Mouse (Mus musculus): ENCODE measurements around the gene Akap14. TPM values are rescaled to one million over a fixed set of nuclear protein-coding genes. Genes with fewer than 3 reads are reported as not detected.
A peak's percentile ranks its signal among the peaks of the same experiment; 100 is the strongest.
"Not testable (repeated sequence)": the region's sequence is repeated elsewhere in the genome, so short reads cannot be mapped to it uniquely, and the experiment has no call there.

Gene Akap14
- total and polyA plus RNA-seq, 3 experiments = 0.08 TPM; not detected in 2

DNA sequence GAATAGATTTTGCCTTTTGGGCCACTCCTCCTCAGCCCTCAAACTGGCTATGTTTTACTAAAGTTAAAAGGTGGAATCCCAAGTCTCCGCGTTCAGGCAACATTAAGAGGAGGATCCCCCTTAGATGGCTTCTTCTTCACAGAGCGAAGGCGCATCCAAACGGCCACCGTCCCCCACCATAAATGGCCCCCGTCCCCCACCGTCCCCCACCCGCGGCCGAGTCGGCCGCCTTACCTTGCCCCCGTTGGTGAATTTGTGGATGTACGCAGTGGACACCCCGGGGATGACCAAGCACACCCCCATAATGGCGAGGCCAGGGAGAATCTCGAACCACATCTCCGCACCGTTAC is 22.1 kb upstream of the Akap14 start:
- TF ChIP-seq POLR2A (IDR thresholded peaks at IDR 0.05; ENCODE audit: insufficient read depth, low read depth, low read length) = no peak
- no peak for TF ChIP-seq EP300 (IDR thresholded peaks at IDR 0.05; ENCODE audit: insufficient read depth, low read depth, low read length)
- TF ChIP-seq CTCF (IDR thresholded peaks at IDR 0.05) = no peak
- H3K79me2 ChIP-seq (replicated peaks; ENCODE audit: control insufficient read depth, insufficient read depth, low read length) = no peaks in the 10 kb centered on the region
- 26% methylated on average over 20 of the region's 20 CpGs for WGBS
- no peak for DNase-seq
- peaks cover 1% of the 10 kb centered on the region for H3K4me1 ChIP-seq (ENCODE audit: control insufficient read depth, insufficient read depth, low read length)
- peak overlapping the region; percentile 66 for H3K9ac ChIP-seq (ENCODE audit: low read depth, low read length)
- H3K27ac ChIP-seq = peak overlapping the region; percentile 70
- H3K27me3 ChIP-seq (ENCODE audit: control insufficient read depth, insufficient read depth, low read length) = no peaks in the 10 kb centered on the region
- peak overlapping the region; percentile 69 for H3K4me3 ChIP-seq
- intact Hi-C loops (cut with DNase I) = loop anchor here (1.0 kb wide), 1 partner anchor 80 kb away; the partner anchor contains the start of gene Upf3b
- H3K36me3 ChIP-seq (ENCODE audit: control insufficient read depth, insufficient read depth, low read length) = no peaks in the 10 kb centered on the region; the same call in 1 of the 2 replicates

DNA sequence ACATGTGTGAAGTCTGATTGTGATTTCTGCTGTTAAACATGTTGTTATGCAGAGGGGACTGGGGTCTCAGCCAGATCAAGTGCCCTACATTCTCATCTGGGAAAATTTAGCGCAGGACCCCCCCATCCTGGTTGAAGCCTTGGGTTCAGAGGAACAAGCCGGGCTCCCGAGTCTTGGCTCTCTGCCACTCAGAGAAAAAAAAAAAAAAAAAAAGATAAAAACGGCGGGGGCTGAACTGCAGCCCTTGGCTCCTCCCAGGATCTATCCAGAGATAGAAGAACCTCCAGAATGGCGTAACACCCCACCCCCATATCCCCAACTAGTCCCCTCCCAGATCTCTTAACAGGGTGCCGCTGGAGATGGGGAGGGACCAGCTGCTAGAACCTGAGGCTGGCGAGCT is 15.8 kb upstream of the Akap14 start:
- DNase-seq; H3K36me3 ChIP-seq (ENCODE audit: control insufficient read depth, insufficient read depth, low read length); H3K4me1 ChIP-seq (ENCODE audit: control insufficient read depth, insufficient read depth, low read length); H3K9ac ChIP-seq (ENCODE audit: low read depth, low read length); H3K79me2 ChIP-seq (replicated peaks; ENCODE audit: control insufficient read depth, insufficient read depth, low read length); H3K4me3 ChIP-seq; intact Hi-C loops (cut with DNase I); H3K27ac ChIP-seq; H3K27me3 ChIP-seq (ENCODE audit: control insufficient read depth, insufficient read depth, low read length): not testable (repeated sequence)
- 30% methylated on average over 8 of the region's 8 CpGs for WGBS

DNA sequence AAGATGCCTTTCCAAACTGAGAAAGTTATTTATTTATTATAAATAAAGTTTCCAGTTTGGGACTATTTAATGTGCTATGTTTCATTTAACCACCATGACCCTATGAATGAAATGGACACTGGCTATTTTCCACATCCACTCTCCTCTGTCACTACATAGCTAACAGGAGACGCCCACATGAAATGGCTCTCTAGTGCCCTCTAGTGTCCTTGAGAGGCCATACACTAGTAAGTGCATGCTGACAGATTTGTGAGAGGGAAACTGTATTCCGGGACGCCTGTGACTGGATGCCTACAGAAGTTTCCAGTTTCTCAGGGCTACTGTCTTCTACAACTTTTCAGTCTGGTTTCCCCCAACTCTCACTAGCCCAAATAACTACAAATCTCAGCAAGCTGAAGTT is 1.6 kb downstream of the Akap14 start:
- peak in 1 of 2 experiments; percentile 11 for DNase-seq
- intact Hi-C loops (cut with DNase I) = no loop called here
- no peak overlapping the region for H3K4me3 ChIP-seq
- no peaks in the 10 kb centered on the region for H3K36me3 ChIP-seq (ENCODE audit: control insufficient read depth, insufficient read depth, low read length)
- H3K27me3 ChIP-seq (ENCODE audit: control insufficient read depth, insufficient read depth, low read length) = no peaks in the 10 kb centered on the region
- no peak overlapping the region for H3K27ac ChIP-seq
- WGBS = 26% methylated on average over 3 of the region's 3 CpGs
- H3K4me1 ChIP-seq (ENCODE audit: control insufficient read depth, insufficient read depth, low read length) = no peaks in the 10 kb centered on the region
- H3K9ac ChIP-seq (ENCODE audit: low read depth, low read length) = no peak overlapping the region
- TF ChIP-seq CTCF (IDR thresholded peaks at IDR 0.05) (peak; percentile 89), POLR2A (IDR thresholded peaks at IDR 0.05; ENCODE audit: insufficient read depth, low read depth, low read length) (no peak)
- H3K79me2 ChIP-seq (replicated peaks; ENCODE audit: control insufficient read depth, insufficient read depth, low read length) = no peaks in the 10 kb centered on the region

DNA sequence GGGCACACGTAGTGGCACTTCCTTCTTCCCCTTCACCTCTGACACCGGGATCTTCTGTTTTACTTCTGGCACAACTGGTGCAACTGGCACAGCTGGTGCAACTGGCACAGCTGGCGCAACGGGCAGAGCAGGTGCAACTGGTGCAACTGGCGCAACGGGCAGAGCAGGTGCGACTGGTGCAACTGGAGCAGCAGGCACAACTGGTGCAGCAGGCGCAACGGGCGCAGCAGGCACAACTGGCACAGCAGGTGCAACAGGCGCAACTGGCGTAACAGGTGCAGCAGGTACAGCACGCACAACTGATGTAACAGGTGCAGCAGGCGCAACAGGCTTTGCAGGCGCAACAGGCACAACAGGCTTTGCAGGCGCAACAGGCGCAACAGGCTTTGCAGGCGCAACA is 5.5 kb downstream of the Akap14 start:
- TF ChIP-seq EP300 (IDR thresholded peaks at IDR 0.05; ENCODE audit: insufficient read depth, low read depth, low read length) (no peak), CTCF (IDR thresholded peaks at IDR 0.05) (no peak)
- Histone ChIP-seq H3K4me3 (no peak overlapping the region), H3K4me1 (ENCODE audit: control insufficient read depth, insufficient read depth, low read length) (no peaks in the 10 kb centered on the region), H3K79me2 (replicated peaks; ENCODE audit: control insufficient read depth, insufficient read depth, low read length) (no peaks in the 10 kb centered on the region), H3K9ac (ENCODE audit: low read depth, low read length) (no peak overlapping the region), H3K27ac (no peak overlapping the region), H3K36me3 (ENCODE audit: control insufficient read depth, insufficient read depth, low read length) (no peaks in the 10 kb centered on the region), H3K27me3 (ENCODE audit: control insufficient read depth, insufficient read depth, low read length) (no peaks in the 10 kb centered on the region)
- intact Hi-C loops (cut with DNase I) = no loop called here
- WGBS = 82% methylated on average over 18 of the region's 18 CpGs
- no peak for DNase-seq

DNA sequence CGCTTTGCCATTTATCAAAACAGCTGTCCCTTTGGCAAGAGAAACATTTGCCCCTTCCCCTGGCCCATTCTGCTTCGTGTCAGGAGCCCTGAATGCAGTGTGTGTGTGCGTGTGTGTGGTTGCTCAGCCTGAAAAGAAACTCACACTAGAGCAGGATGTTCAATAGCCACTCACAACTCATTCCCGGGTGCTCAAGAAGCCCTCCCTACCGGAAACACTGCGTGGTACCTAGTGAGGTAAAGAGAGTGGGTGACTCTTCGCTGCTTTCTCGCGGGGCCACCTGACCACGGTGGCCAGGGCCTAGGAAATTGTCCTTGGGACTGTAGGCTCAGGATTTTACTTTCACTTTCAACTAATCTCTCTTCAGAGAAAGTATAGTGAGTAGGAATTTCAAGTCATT is 7.5 kb downstream of the Akap14 start:
- Histone ChIP-seq H3K9ac (ENCODE audit: low read depth, low read length) (no peak overlapping the region), H3K27ac (no peak overlapping the region), H3K79me2 (replicated peaks; ENCODE audit: control insufficient read depth, insufficient read depth, low read length) (no peaks in the 10 kb centered on the region), H3K27me3 (ENCODE audit: control insufficient read depth, insufficient read depth, low read length) (no peaks in the 10 kb centered on the region), H3K4me3 (no peak overlapping the region), H3K36me3 (ENCODE audit: control insufficient read depth, insufficient read depth, low read length) (no peaks in the 10 kb centered on the region), H3K4me1 (ENCODE audit: control insufficient read depth, insufficient read depth, low read length) (no peaks in the 10 kb centered on the region)
- intact Hi-C loops (cut with DNase I) = no loop called here
- 69% methylated on average over 10 of the region's 10 CpGs for WGBS
- DNase-seq = no peak
- TF ChIP-seq EP300 (IDR thresholded peaks at IDR 0.05; ENCODE audit: insufficient read depth, low read depth, low read length) (no peak), CTCF (IDR thresholded peaks at IDR 0.05) (no peak), POLR2A (IDR thresholded peaks at IDR 0.05; ENCODE audit: insufficient read depth, low read depth, low read length) (no peak)

DNA sequence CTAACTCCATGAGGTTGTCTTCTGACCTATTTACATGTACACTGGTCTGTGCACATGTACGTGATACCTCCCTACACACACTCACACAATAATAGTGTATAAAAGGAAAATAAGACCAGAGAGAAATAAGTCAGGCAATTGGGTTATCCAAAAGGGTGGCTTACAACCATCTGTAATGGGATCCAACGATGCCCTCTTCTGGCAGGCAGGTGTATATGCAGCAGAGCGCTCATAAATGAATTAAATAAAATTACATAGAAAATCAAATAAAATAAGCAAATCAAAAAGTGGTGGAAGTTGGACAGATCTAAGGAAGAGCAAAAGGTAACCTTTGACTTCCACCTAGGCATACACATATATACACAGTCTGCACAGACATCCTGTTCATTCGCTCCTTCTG is 10.8 kb downstream of the Akap14 start:
- Histone ChIP-seq H3K4me1 (ENCODE audit: control insufficient read depth, insufficient read depth, low read length) (no peaks in the 10 kb centered on the region), H3K36me3 (ENCODE audit: control insufficient read depth, insufficient read depth, low read length) (no peaks in the 10 kb centered on the region), H3K4me3 (no peak overlapping the region), H3K9ac (ENCODE audit: low read depth, low read length) (no peak overlapping the region), H3K79me2 (replicated peaks; ENCODE audit: control insufficient read depth, insufficient read depth, low read length) (no peaks in the 10 kb centered on the region), H3K27me3 (ENCODE audit: control insufficient read depth, insufficient read depth, low read length) (no peaks in the 10 kb centered on the region), H3K27ac (no peak overlapping the region)
- DNase-seq = no peak
- TF ChIP-seq EP300 (IDR thresholded peaks at IDR 0.05; ENCODE audit: insufficient read depth, low read depth, low read length) (no peak), POLR2A (IDR thresholded peaks at IDR 0.05; ENCODE audit: insufficient read depth, low read depth, low read length) (no peak), CTCF (IDR thresholded peaks at IDR 0.05) (peak; percentile 65)
- intact Hi-C loops (cut with DNase I) = no loop called here
- 66% methylated on average over 4 of the region's 4 CpGs for WGBS

DNA sequence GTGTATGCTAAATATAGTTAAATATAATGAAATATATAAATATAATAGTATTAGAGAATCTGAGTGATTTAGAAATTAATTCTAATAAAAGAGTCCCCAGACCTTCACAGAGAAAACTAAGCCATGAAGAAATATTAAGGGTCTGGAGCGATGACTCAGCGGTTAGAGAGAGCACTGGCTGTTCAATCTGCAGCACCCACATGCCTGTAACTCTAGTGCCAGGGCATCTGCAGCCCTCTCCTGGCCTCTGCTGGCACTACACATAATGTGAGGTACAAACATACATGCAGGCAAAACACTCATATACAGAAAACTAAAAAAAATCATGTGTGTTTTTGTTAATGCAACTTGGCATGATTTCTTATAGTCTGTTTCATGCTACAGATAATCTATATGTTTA is 23.7 kb downstream of the Akap14 start:
- DNase-seq = no peak
- intact Hi-C loops (cut with DNase I) = no loop called here
- Histone ChIP-seq H3K27me3 (ENCODE audit: control insufficient read depth, insufficient read depth, low read length) (no peaks in the 10 kb centered on the region), H3K36me3 (ENCODE audit: control insufficient read depth, insufficient read depth, low read length) (no peaks in the 10 kb centered on the region), H3K79me2 (replicated peaks; ENCODE audit: control insufficient read depth, insufficient read depth, low read length) (no peaks in the 10 kb centered on the region), H3K27ac (no peak overlapping the region), H3K4me3 (no peak overlapping the region), H3K4me1 (ENCODE audit: control insufficient read depth, insufficient read depth, low read length) (no peaks in the 10 kb centered on the region), H3K9ac (ENCODE audit: low read depth, low read length) (no peak overlapping the region)
- TF ChIP-seq POLR2A (IDR thresholded peaks at IDR 0.05; ENCODE audit: insufficient read depth, low read depth, low read length) = no peak
- no peak for TF ChIP-seq EP300 (IDR thresholded peaks at IDR 0.05; ENCODE audit: insufficient read depth, low read depth, low read length)
- TF ChIP-seq CTCF (IDR thresholded peaks at IDR 0.05) = 0 out of 2 replicates have a peak, but pooled peaks have one; percentile 20
- WGBS = 88% methylated on average over 2 of the region's 2 CpGs

DNA sequence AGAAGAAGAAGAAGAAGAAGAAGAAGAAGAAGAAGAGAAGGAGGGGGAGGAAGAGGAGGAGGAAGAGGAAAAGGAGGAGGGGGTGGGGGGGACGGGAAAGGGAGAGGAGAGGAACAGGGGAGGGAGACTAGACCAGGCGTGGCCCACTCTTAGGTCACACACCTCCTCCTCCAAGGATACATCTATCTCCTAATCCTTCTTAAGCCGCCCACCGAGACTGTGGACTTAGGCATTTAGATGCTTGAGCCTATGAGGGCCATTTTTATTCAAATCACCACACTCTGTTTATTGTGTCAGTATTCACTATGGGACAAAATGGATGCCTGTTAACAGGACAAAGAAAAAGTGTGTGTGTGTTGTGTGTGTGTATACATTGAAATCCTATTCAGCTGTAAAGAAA is 24.1 kb downstream of the Akap14 start:
- intact Hi-C loops (cut with DNase I) = not testable (repeated sequence)

More for the DNA sequence above, 24.1 kb downstream of the Akap14 start:
- not testable (repeated sequence) for H3K27me3 ChIP-seq (ENCODE audit: control insufficient read depth, insufficient read depth, low read length); H3K4me3 ChIP-seq; H3K36me3 ChIP-seq (ENCODE audit: control insufficient read depth, insufficient read depth, low read length); DNase-seq; H3K9ac ChIP-seq (ENCODE audit: low read depth, low read length); H3K27ac ChIP-seq; H3K4me1 ChIP-seq (ENCODE audit: control insufficient read depth, insufficient read depth, low read length); H3K79me2 ChIP-seq (replicated peaks; ENCODE audit: control insufficient read depth, insufficient read depth, low read length)
- WGBS = 59% methylated on average over 2 of the region's 4 CpGs
